Mouse (Mus musculus) cerebellum, adult 9-10 months (tissue): Measurements from ENCODE around the gene Tas2r115.
"Not testable (repeated sequence)": the region's sequence is repeated elsewhere in the genome, so short reads cannot be mapped to it uniquely, and the experiment has no call there.

Experiments
- DNase-seq: peaks from one replicate; pipeline ENCODE4 v3.0.0; 2022

Tas2r115 gene

GRCm38 (mm10) chr6:132737935-132738334 is at the start of gene Tas2r115:
Gene Tas2r115, minus strand, starts transcription at chr6:132738035.
- no peak for DNase-seq

- DNase-seq = no peak
These were observed 40.2 kb upstream of the Tas2r115 start, which contains the start of gene Tas2r136 for GRCm38 (mm10) chr6:132778062-132778461. Gene Tas2r136, minus strand, starts transcription at chr6:132778162.

DNA sequence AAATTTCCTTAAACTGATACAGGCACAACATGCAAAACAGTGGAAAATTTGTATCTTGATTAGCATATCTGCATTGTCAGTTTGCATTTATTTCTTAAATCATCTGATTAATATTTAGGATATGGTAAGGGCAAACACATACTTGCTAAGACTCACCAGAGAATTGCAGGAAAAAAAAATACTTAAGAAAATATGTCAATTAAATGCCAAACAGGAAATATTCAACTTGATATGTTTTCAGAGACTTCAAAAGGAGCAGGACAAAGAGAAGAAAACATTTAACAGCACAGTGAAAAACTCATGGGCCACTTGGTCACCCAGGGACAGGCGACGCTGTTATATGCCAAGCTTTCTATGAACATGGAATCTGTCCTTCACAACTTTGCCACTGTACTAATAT is 24.0 kb upstream of the Tas2r115 start, which contains the start of gene Tas2r102:
Tas2r102 (plus strand) TSS at position 301 of the 400 bp plus-strand sequence.
- DNase-seq = no peak

DNA sequence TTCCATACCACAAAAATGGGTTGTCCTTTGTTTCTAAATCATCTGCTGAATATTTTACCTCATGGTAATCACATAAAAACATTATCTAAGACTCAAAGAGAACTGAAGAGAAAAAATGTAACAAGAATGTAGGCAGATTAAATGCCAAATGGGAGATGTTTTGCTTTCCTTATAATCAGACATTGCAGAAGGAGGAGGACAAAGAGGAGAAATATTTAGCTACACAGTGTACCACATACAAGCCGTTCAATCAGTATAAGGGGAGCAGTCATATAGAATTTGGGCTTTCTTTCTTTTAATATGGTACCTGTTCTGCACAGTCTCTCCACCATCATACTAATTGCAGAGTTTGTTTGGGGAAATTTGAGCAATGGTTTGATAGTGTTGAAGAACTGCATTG is 16.6 kb upstream of the Tas2r115 start, which contains the start of gene Tas2r124:
Tas2r124 (plus strand) TSS at position 301 of the 400 bp plus-strand sequence.
- no peak for DNase-seq

GRCm38 (mm10) chr6:132750206-132750605 is 12.4 kb upstream of the Tas2r115 start:
- DNase-seq = no peak

DNA sequence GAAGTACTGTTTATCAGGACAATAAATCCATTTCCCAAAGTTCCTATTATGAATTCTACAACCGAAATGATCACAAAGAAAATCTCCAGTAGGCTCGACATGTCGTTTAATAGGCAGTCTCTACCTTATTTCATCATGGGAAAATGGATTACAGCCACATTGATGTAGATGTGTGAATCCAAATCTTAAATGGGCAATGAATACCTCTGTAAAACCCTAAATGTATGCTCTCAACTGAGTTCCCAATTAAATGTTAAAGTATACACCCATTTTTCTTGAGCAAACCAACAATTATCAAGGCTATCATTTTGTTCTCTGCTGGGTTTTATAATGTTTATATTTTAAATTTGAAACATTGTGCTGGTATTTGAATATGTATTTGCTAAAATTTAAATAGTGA is 26.0 kb downstream of the Tas2r115 start, which contains the start of gene Tas2r122:
Tas2r122 (minus strand) TSS at position 101 of the 400 bp plus-strand sequence.
- no peak for DNase-seq

- DNase-seq = no peak
These were observed 36.9 kb downstream of the Tas2r115 start, which contains the start of gene Tas2r121 for GRCm38 (mm10) chr6:132700907-132701306. Gene Tas2r121, minus strand, starts transcription at chr6:132701007.

- not testable (repeated sequence) for DNase-seq
These were observed 46.2 kb downstream of the Tas2r115 start for GRCm38 (mm10) chr6:132691596-132691995.
